Mouse (Mus musculus): ENCODE measurements around the gene Actb.
A peak's percentile ranks its signal among the peaks of the same experiment; 100 is the strongest.

The Actb gene

DNA sequence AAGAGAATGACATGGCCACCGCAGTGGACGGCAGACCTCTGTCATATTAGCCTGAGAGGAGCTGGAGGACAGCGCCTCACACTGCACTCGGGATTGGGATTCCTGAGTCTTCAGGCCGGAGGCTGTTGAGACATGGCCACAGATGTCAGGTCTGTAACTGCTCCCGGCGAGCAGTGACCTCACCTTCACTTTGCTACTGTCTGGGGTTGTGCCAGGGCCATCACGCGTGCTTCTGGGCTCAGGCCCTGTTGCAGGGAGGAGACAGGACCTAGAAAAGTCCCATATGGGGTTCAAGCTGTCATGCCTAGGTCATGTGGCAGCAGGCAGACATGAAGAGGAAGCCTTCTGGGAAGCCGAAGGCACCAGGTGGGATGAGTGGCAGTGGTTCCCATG, 31.0 kb downstream of the Actb start:
- DNase-seq, result peak; percentile 45

DNA sequence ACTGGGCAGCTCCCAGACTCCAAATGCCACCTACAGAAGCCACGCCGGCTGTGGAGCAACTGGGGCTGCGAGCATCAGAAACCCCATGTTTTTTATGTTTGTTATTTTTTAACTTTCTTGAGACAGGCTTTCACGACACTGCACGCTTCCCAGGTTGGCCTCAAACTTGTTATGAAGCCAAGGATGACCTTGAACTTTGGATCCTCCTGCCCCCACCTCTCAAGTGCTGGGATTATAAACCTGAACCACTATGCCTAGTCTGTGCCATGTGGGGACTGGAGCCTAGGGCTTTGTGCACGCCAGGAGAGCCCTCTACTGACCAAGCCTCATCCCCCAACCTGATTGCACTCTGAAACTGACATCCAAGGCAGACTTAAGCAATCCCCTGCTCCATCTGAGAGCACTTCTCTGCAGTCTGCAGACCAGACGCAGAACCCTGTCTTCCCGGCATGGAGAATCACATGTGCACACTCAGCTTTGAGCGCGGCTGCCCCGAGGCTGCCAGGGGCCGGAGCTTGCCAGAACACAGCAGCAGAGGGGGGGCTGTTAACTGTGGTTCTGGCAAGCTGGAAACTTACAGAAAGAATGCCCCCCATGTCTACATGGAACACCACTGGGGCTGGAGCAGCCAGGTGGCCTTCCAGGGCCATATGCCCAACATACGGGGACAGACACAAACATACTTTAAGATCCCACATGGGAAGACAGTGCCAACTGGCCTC, 31.6 kb downstream of the Actb start:
- peak; percentile 37 for DNase-seq

DNA sequence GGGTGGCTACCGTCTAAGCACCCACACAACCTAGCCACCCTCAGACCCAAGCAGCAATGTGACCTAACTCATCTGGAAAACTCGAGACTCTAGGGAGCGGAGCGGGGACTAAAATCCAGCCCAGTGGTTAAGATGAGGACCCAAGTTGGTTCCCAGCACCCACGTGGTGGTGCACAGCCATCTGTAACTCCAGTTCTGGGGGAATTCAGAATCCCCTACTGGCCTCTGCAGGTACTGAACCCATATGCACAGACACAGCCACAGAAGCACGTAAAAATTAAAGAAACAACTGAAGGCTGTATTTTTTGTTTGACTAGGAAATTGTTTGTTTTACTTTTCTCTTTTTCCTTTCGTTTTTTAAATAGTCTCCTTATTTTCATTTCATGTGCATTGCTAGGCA, 32.8 kb downstream of the Actb start:
- DNase-seq, result no peak

DNA sequence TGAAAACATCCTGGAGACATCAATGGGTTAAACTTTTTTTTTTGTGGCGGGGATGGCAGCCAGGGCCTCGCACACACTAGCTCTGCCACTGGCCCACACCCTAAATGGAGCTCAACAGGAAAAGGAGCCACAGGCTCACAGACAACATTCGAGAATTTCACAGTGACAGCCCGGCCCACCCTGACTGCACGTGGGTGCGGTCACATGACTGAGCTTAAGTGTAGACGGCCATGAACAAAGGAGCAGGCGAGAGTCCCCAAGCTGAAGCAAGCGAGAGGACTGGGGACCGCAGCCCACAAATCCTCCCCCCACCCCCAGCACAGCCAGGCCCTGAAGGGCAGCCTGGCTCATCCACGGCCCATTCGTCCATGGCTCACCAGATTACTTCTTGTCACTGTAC, 34.8 kb downstream of the Actb start:
- no peak for DNase-seq

DNA sequence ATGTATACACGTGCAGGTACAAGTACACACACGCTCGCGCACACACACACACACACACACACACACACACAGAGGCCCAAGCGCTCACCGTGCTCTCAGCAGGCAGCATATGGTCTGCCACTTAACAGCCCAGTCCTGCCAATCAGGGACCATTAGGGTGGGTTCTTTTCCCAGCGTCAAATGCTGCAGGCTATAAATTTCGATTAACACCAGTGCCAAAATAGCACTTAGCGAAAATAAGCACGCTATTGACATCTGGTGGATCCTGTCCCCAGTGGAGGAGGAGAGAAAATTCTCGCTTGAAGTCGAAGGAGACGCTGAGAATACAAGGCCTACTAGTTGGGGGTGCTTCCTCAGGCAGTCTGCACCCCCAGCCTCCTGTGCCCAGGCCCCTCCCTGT, 37.1 kb downstream of the Actb start:
- DNase-seq, result no peak

DNA sequence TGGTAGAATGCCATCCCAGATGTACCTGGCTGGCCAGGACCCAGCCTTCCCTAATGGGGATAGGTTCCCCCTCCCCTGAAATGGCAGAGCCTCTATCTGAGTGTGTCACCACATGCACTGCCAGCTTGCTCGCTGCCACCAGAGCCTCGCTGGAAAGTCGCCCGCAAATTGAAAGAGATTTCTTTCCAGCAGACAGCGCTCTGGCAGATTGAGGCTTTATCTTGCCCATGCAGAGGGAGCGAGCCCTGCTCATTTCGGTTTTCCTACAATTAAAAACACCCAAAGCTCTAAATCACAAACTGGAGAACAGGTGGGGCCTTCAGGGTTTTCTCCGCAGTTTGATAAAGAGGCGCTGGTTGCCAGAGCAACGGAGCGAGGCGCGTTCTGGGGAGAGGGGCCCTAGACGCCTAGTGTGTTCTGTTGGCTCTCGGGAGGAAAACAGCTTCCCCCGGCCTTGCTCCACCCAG, 48.8 kb downstream of the Actb start:
- DNase-seq, result peak; percentile 64

DNA sequence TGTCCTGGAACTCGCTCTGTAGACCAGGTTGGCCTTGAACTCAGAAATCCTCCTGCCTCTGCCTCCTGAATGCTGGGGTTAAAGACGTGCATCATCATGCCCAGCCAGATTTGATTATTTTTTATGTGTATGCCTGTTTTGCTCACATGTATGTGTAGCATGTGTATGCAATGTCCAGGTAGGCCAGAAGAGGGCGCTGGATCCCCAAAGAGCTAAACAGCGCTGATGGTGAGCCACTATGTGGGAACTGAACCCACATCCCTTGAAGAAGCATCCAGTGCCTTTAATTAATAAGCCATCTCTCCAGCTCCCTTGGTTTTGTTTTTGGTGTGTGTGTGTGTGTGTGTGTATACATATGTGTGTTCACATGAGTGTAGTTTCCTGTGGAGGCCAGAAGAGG, 50.1 kb downstream of the Actb start:
- DNase-seq, result no peak

DNA sequence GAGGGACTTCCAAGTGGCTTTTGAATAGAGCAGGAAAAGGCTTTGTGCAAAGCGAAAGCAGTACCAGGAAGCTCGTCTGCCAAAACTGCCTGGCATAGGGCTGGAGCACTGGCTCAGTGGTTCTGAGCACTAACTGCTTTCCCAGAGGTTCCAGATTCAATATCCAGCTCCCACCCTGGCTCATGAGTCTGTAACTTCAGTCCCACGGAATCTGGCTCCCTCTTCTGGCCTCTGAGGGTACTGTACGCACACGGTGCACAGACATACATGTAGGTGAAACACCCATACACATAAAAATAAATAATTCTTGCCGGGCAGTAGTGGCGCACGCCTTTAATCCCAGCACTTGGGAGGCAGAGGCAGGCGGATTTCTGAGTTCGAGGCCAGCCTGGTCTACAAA, 51.7 kb downstream of the Actb start:
- no peak for DNase-seq

DNA sequence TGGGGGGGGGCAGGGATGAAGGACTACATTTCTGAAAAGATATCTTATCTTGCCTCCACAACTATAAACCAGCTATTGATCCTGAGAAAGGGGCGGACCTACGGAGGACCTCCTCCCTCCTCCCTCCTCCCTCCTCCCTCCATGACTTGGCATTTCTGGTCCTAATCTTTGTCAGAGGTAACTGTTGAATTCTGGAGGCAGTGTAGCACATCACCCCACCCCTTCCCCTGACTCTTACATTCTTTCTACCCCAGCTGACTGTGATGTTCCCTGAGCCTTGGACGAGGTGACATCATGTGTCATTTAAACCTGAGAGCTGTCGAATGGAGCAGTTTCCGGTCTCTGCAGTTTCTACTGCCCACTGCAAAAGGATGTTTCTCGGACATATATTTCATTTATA, 53.0 kb downstream of the Actb start:
- DNase-seq, result no peak
